Mouse (Mus musculus): ENCODE measurements around the gene P2rx4.

The P2rx4 gene

DNA sequence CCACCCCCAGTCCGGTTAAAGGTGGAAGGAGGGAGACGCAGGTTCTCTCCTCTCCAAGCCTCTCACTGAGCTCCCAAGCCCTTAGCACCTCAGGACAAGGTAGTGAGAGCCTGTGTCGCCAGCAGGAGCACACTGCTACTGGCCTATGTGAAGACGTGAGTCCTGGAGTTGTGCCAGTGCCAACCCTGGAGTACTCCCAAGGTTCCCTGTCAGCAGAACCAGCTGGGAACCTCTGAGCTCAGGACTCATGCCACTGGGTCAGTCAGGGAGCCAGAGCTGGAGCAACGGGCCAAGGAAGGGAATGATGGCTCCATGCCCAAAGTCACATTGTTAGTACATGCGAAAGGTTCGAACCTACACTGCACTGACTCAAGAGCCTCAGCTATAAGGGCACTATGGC lies 49.3 kb downstream of the P2rx4 start:
- no peak for DNase-seq (ENCODE audit: low read depth, low spot score)

DNA sequence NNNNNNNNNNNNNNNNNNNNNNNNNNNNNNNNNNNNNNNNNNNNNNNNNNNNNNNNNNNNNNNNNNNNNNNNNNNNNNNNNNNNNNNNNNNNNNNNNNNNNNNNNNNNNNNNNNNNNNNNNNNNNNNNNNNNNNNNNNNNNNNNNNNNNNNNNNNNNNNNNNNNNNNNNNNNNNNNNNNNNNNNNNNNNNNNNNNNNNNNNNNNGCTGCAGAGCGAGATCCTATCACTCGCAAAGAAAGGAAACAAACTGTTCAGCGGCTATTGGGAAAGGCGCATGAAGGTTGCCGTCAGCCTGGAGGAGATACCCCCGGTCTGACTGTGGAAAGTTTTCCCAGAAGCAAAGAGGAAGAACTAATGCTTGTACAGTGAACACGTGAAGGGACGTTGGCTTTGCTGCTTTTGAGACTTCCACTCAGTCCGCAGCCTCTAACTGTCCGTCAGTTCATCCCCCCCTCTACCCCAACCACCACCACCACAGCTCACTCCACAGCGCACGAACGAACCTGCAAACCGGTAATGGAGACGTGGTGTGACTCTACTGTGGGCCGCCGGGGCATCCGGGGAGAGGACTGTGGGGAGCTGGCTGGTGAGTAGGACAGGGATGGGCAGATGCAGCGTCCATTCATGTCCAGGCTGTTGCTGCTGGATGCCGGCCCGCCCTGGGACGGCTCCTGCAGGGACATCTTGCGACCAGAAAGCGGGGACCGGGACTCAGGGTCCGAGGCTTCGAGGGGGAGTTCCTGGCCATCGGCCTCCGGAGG lies 56.1 kb downstream of the P2rx4 start:
- no peak for DNase-seq (ENCODE audit: low read depth, low spot score)

DNA sequence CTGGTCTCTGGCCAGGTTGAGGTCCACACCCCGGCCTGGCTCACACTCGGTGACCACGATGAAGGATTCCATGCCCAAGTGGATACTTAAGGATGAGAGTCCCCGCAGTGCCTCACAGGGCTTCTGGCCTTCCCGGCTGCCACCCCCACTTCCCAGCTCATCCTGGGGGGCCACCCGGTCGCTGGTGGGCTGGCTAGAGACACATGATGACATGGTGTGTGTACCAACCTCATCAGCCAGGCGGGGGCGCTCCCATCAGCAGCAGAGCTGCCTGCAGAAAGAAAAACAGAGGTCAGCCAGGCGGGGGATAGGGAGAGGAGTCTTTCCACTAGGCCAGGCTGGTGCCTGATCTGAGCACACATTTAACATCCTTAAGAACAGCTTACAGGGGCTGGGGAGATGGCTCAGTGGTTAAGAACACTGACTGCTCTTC lies 56.7 kb downstream of the P2rx4 start:
- DNase-seq (ENCODE audit: low read depth, low spot score), result no peak

DNA sequence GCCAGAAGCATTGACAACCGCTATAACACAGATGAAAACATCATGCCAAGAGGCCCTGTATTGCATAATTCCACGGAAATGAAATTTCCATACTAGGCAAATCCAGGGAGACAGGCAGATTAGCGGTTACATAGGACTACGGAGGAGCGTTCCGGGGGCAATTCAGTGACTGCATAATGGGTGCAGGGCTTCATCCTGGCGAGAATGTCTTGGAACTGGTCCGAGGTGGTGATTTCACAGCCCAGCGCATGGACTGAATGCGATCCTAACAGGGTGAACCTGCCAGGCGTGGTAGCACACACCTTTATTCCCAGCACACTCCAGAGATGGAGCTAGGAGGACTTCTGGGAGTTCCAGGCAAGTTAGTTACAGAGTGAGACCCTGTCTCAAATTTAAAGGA lies 59.9 kb downstream of the P2rx4 start:
- no peak for DNase-seq (ENCODE audit: low read depth, low spot score)

DNA sequence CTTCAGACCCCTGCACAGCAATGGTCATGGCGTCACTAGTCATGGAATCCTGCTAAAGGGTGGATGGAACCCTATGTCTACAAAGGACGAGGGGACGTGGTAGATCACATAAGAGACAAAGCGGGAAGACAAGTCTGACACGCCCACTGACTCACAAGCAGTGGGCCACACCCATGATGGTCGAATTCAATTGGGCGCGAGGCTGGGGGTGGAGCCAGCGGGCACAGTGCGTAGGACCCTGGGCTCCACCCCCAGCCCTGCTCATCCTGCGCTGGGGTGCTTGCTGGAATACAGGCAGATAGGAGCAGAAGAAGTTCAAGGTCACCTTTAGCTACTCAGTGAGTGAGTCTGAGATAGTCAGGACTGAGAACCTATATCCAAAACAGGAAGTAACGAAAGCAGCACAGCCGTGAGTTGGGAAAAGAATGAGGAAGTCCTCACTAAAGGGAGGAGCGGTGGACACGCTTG lies 61.8 kb downstream of the P2rx4 start:
- no peak for DNase-seq (ENCODE audit: low read depth, low spot score)

DNA sequence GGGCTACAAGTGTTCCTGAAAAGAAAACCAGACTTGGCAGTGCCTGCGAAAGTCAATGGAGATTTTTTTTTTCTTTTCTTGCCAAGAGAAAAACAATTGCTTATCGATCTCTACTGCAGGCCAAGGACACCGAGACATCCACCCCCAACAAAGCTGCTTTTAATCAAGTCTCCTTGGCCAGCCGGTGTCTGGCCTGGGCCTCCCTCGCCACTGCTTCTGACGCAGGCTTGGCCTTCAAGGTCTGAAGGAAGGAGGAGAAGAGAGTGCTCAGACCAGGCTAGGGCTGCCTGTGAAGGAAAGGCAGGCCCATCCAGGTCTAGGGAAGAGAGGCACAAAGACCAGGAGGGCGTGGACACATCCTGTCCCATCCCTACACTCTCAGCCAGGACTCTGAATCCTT lies 63.0 kb downstream of the P2rx4 start:
- DNase-seq (ENCODE audit: low read depth, low spot score), result no peak

DNA sequence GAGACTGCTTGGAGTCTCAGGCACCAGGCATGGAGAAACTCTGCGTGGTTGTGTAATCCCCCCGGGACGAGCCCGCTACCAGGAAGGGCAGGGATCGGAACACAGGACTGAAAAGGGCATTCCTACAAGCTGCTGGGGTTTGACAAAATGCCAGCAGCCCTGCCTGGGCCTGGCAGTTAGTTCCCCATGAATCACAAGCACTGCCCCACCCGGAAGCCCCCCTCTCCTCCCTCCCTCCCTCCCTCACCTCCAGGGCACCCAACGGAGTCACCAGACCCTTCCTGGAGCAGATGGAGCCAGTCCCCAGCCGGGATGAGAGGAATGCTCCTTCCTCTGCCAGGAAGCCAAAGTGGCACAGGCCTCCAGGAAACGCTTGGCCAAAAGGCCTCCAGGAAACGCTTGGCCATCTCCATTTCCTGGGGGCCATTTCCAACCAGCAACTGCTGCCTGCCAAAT lies 63.5 kb downstream of the P2rx4 start:
- DNase-seq (ENCODE audit: low read depth, low spot score), result no peak

DNA sequence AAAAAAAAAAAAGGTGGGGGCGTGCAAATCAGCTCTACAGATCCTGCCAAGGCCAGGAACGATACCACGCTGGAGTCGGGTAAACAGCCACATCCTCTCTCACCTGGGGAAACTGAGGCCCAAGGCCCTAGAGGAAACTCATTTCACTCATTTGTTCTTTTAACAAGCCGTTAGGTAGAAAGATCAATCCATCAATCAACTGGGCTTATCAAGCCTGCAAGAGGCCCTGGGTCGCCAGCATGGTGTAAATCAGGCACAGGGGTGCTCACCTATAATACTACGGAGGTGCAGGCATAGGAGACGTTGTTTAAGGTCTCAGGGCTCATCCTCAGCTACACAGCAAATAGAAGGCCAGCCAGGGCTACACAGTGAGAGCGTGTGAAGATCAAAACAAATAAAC lies 64.1 kb downstream of the P2rx4 start:
- DNase-seq (ENCODE audit: low read depth, low spot score), result no peak

DNA sequence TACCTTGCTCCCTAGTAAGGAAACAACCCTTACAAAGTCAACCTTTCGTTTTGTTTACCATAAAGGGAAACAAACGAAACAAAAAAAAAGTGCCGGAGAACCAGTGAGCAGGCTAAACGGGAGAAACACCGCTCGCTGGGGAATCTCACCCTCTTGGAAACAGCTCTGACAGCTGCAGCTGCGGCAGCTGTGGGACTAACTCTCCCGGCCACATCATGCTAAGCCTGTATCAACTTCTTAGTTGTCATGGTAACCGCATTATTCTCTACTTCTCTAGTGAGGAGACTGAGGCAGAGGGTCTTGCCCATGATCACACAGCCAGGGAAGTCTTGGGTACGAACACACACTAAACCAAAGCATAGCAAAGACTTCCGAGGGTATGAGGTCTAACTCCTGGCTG lies 66.4 kb downstream of the P2rx4 start:
- DNase-seq (ENCODE audit: low read depth, low spot score), result no peak

DNA sequence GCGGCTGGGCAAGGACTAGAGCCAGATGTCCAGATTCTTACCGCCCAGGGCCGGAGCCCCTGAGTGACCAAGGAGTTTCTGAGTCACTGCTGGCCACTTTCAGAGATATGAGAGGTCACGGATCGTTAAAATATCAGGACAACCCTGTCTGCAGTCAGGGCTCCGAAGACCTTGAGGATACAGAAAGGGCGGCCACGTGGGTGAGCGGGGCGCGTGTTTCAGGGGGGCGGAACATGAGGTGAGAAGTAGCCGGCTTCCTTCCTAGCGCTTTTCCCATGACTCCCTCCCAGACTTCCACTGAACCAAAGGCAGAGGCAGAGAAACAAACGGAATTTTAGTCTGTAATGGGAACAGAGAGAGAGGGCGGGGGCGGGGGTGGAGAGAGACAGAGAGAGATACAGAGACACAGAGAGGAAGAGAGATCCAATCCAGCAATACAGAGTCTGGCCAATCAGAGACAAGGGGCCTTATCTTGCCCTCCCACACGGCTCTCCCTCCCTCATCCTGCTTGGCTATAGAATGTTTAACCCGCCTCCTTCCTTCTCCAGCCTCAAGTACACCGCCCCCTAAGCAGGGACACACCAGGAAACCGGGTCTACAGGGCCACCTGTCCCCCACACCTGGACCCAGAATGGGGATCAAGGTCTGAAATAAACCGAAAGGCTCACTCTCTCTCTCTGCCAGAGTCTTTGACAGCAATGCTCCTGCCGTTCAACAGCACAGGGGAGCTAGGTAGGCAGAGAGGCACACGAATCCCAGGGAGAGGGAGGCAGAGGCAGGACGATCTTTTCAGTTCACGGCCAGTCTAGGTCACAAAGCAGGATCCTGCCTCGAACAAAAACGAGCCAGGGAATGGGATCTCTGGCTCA lies 67.6 kb downstream of the P2rx4 start:
- DNase-seq (ENCODE audit: low read depth, low spot score), result no peak

DNA sequence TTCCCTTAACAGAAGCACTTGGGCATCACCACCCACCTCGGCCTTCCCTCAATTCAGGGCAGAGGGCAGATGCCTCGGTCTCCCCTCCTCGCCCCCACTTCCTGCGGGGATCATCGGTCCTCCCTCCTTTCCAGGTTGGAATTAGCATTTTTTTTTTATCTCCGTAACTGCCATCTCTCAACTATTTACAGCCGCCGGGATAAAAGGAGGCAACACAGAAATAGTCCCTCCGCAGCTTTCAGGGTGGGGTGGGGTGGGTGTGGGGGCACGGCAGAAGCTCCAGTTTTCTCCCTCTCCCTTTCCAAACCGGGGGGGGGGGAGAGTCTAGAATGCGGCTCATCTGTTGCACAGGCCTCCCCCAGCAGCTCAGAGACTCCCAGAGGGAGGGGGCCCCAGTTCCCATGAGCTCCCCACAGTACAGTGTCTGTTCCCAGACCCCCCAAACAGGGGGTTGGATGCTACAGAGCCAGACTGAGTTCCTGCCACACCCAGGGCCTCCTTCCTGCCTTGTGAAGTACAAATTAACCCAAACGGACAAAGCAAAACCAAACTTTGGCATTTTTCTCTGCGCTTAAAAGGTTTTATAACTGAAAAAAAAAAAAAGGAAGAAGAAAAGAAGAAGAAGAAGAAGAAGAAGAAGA lies 68.4 kb downstream of the P2rx4 start:
- DNase-seq (ENCODE audit: low read depth, low spot score), result no peak

DNA sequence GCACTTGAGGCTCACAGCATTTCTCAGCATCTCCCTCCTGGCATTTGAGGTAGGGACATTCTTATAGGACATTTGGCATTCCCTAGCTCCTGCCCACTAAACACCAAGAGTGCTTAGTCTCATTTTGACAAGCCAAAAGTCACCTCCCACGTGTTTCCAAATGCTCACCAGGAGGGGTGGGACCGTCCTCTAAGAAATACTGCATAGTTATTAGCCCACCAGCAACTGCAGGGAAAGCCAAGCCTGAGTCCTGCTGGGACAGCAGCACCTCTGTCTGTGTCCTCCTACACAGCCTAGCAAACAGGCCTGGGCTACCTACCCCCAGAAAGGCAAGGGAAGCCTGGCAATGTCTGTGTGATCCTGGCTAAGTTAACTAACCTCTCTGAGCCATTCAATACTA lies 70.0 kb downstream of the P2rx4 start:
- no peak for DNase-seq (ENCODE audit: low read depth, low spot score)

DNA sequence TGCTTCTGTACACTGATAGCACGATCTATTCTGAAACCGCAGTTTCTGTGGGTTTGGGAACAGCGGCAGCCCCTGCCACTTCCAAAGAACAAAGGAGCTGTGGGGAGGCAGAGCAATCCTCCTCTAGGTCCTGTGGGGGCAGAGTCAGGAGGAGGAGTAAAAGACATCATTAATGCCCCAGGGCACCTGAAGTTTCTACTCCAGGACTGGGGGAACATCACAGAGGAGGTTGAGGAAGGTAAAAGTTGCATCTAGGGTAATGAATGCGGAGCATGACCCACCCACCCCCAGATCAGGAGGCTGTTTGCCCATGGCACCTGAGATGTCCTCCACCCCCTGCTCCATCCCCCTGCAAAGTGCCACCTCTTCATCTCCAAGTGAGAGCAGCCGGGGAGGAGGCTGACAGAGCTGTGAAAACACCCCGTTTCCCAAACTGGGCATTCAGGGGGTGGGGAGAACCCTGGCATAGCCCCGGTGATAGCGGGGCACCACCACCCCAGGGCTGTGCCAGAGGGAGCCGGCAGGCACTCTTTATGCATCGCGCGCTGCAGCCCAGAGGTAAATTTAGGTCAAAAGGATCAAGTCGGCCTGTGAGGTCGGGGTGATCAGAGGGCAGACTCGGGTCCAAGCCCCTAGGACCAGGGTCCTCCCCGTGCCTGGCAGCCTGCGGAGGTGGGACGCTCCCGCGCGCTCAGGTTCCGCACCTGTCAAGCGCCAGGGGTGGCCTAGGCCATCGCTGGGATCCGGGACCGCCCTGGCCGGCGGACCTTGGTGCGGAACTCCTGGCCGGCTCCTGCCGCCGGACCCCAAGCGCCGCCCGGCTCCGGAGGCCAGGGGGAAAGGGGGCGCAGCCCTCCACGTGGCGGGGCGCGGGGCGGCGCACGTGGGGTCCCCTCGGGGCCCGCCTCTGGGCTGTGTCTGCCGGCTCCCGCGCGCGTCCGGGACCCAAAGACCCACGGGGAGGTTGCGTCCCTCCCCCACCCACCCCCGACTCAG lies 71.2 kb downstream of the P2rx4 start:
- DNase-seq (ENCODE audit: low read depth, low spot score), result no peak

Measured in brain, embryonic 18.5 days (tissue).